Mouse (Mus musculus): Measurements from ENCODE around the gene Tspan18.

DNA sequence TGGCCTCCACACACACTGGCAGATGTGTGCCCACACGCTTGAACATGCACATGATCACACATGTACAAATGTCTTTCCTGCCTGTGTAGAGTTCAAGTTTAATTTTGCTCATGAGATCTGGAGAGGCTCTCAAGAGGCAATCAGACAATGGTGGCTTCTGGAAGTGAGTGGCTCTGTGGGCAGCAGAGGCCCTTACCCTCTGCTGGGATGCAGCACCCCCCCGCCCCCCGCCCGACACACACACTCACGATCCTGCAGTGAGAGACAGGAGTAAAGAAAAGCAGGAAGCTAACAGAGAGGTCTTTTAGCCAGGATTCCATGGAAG is 31.1 kb downstream of the Tspan18 start:
- TF ChIP-seq MAX (IDR thresholded peaks at IDR 0.05; ENCODE audit: low read length) (no peak), CTCF (conservative IDR thresholded peaks at IDR 0.05 in 1 of 2, IDR thresholded peaks at IDR 0.05 in 1 of 2; ENCODE audit: low read depth in 2 of 2, low read length in 2 of 2) (no peak), GABPA (IDR thresholded peaks at IDR 0.05; ENCODE audit: insufficient replicate concordance, low read depth, low read length) (no peak), BHLHE40 (IDR thresholded peaks at IDR 0.05; ENCODE audit: low read depth, low read length) (no peak), USF1 (IDR thresholded peaks at IDR 0.05; ENCODE audit: low read depth, low read length) (no peak), EP300 (IDR thresholded peaks at IDR 0.05; ENCODE audit: low read length) (no peak), CHD2 (IDR thresholded peaks at IDR 0.05; ENCODE audit: low read length) (no peak), POLR2AphosphoS2 (IDR thresholded peaks at IDR 0.05; ENCODE audit: low read depth, low read length) (no peak)

All from CH12.LX (cell line).